Mouse (Mus musculus) lung, postnatal 0 days (tissue): ENCODE measurements around the gene Repin1. TPM values are rescaled to one million over a fixed set of nuclear protein-coding genes. Genes with fewer than 3 reads are reported as not detected.

ENCODE experiments used
- ATAC-seq: fragments of 200-750 bp; cut with Nextera tagmentation; 2 replicates; pipeline ENCODE4 v1.8.0; 2017; ENCODE audit warnings: moderate library complexity
- DNase-seq: peaks from one replicate; pipeline ENCODE4 v3.0.0-alpha.2; 2016; ENCODE audit warnings: low spot score
- H3K27ac ChIP-seq: fragments of 300-500 bp; sonication (generic); 2 replicates; pipeline ENCODE4 v1.5.1; 2014; ENCODE audit warnings: antibody characterized with exemption, mild to moderate bottlenecking, low read length, mixed read lengths
- H3K27me3 ChIP-seq: fragments of 300-500 bp; sonication (generic); replicated peaks from 2 replicates; pipeline ENCODE4 v1.6.1; 2014; ENCODE audit warnings: low read length, mixed read lengths; ENCODE audit not compliant: insufficient read depth
- H3K36me3 ChIP-seq: fragments of 300-500 bp; sonication (generic); 2 replicates; pipeline ENCODE4 v1.6.1; 2014; ENCODE audit warnings: low read length, mixed read lengths; ENCODE audit not compliant: insufficient read depth
- H3K4me1 ChIP-seq: fragments of 300-500 bp; sonication (generic); 2 replicates; pipeline ENCODE4 v1.6.1; 2014; ENCODE audit warnings: antibody characterized with exemption, low read depth, low read length, mixed read lengths; ENCODE audit not compliant: insufficient read depth
- H3K4me2 ChIP-seq: fragments of 300-500 bp; sonication (generic); replicated peaks from 2 replicates; pipeline ENCODE4 v1.6.1; 2014; ENCODE audit warnings: low read depth, mild to moderate bottlenecking, low read length, moderate library complexity, mixed read lengths
- H3K4me3 ChIP-seq: fragments of 300-500 bp; sonication (generic); 2 replicates; pipeline ENCODE4 v1.5.1; 2014; ENCODE audit warnings: low read depth, low read length
- H3K9ac ChIP-seq: fragments of 300-500 bp; sonication (generic); replicated peaks from 2 replicates; pipeline ENCODE4 v1.6.1; 2014; ENCODE audit warnings: low read depth, mild to moderate bottlenecking
- H3K9me3 ChIP-seq: fragments of 300-500 bp; sonication (generic); 2 replicates; pipeline ENCODE4 v1.6.1; 2016; ENCODE audit warnings: low read length, mixed read lengths
- CTCF ChIP-seq: IDR thresholded peaks from 2 replicates; pipeline ENCODE4 v1.5.1; 2016; ENCODE audit warnings: antibody characterized with exemption, mild to moderate bottlenecking
- EP300 ChIP-seq: IDR thresholded peaks from 2 replicates; pipeline ENCODE4 v1.6.1; 2016; ENCODE audit warnings: antibody characterized with exemption, mild to moderate bottlenecking, control low read depth
- WGBS: fragments of 180-500 bp; shearing (Covaris S2); extraction: QIAGEN DNeasy Blood & Tissue Kit; methylation state at CpG from one replicate; pipeline ENCODE4 v1.1.7; 2014; 5-methylcytosine and 5-hydroxymethylcytosine counted together
- polyA plus RNA-seq: library from polyadenylated mRNA; unstranded; fragments of >200 nt; fragmentation: Nextera tagmentation; extraction: Ambion mirVana; gene quantifications from 2 replicates; pipeline ENCODE4 v1.2.1, GENCODE M21; 2015

Gene Repin1
- polyA plus RNA-seq, 1 experiment from 2014 or later = 15.2 TPM

- Histone ChIP-seq H3K27ac (no peak overlapping the region), H3K27me3 (no peaks in the 10 kb centered on the region), H3K36me3 (no peaks in the 10 kb centered on the region), H3K9me3 (no peaks in the 10 kb centered on the region), H3K4me3 (no peak overlapping the region), H3K4me1 (peaks cover 8% of the 10 kb centered on the region; the same call in 1 of the 2 replicates), H3K9ac (no peak overlapping the region), H3K4me2 (no peak overlapping the region)
- TF ChIP-seq CTCF (no peak), EP300 (no peak)
- DNase-seq = no peak
- peak; percentile 42 for ATAC-seq
- 27% methylated on average over 5 of the region's 5 CpGs for WGBS
Observed at GRCm38 (mm10) chr6:48566312-48566711, 27.4 kb upstream of the Repin1 start.

DNA sequence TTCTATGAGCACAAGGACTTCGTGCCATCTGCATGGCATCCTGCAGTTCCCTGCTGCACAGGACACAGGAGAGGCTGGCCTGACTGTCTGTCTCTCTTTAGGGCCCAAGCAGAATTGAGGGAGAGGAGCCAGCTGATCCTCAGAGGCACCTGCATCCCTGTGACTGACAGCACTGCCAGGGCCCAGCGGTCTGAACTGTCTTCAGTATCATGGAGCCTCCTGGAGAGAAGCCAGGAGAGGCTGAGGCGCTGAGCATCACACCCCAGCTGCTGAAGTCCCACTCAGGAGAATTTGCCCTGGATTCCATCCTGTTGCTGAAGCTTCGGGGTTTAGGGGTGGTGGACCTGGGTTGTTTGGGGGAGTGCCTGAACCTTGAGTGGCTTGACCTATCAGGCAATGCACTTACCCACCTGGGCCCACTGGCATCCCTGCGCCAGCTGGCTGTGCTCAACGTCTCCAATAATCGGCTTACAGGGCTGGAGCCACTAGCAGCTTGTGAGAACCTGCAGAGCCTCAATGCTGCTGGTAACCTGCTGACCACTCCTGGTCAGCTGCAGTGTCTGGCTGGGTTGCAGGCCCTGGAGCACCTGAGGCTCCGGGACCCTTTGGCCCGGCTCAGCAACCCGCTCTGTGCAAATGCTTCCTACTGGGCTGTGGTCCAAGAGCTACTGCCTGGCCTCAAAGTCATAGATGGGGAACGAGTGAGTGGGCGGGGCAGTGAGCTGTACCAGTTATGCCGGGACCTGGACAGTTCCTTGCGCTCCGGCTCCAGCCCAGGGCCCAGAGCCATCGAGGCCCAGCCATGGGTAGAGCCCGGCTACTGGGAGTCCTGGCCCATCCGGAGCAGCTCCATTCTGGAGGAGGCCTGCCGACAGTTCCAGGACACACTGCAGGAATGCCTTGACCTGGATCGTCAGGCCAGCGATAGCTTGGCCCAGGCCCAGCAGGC is 25.4 kb upstream of the Repin1 start:
- Histone ChIP-seq H3K4me3 (no peak overlapping the region), H3K9ac (no peak overlapping the region), H3K4me1 (peaks cover 9% of the 10 kb centered on the region; the same call in 1 of the 2 replicates), H3K27ac (no peak overlapping the region), H3K9me3 (no peaks in the 10 kb centered on the region), H3K27me3 (no peaks in the 10 kb centered on the region), H3K36me3 (no peaks in the 10 kb centered on the region), H3K4me2 (no peak overlapping the region)
- TF ChIP-seq EP300 (no peak), CTCF (no peak)
- 47% methylated on average over 20 of the region's 21 CpGs for WGBS
- ATAC-seq (peak; percentile 23), DNase-seq (peak; percentile 47)

DNA sequence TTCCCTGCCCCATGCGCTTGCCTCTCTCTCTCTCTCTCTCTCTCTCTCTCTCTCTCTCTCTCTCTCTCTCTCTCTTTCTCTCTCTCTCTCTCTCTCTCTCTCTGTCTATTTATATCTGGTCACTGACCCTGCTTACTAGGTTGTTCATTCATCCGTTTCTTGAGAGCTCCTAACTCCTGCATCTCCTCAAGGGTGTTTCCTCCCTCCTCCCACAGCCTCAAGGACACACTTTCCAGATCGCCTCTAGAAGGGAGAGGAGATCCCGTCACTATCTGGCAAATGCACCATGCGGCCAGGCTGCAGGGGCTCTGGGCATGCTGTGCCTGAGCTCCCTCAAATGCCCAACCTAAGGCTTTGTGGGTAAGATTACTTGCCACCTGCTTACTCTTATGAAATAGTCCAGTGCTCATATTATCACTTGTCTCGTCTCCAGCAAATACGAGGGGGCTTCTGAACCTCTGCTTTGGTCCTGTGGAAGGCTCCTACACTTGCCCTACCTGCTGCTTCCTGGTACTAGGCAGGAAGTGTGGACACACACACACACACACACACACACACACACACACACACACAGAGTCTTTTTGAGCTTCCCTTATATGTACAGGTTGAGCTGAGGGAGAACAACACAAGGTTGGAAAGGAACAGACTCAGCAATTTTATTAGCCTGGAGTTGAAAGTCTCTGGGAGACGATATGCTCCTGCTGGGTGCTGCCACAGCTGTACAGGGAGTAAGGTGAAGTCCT is 24.4 kb upstream of the Repin1 start:
- no peak overlapping the region for H3K4me3 ChIP-seq
- no peak overlapping the region for H3K4me2 ChIP-seq
- H3K27ac ChIP-seq = no peak overlapping the region
- H3K9me3 ChIP-seq = no peaks in the 10 kb centered on the region
- H3K9ac ChIP-seq = no peak overlapping the region
- no peak for DNase-seq
- WGBS = 65% methylated on average over 8 of the region's 8 CpGs
- H3K27me3 ChIP-seq = no peaks in the 10 kb centered on the region
- H3K36me3 ChIP-seq = no peaks in the 10 kb centered on the region
- ATAC-seq = no peak
- peaks cover 9% of the 10 kb centered on the region; the same call in 1 of the 2 replicates for H3K4me1 ChIP-seq
- no peak for TF ChIP-seq EP300
- no peak for TF ChIP-seq CTCF

- H3K36me3 ChIP-seq = no peaks in the 10 kb centered on the region
- 92% methylated on average over 5 of the region's 5 CpGs for WGBS
- peak overlapping the region; percentile 15 for H3K4me3 ChIP-seq
- H3K4me2 ChIP-seq = peak overlapping the region; percentile 40
- TF ChIP-seq CTCF (no peak), EP300 (no peak)
- peak overlapping the region; percentile 19; the same call in 1 of the 2 replicates for H3K9ac ChIP-seq
- no peaks in the 10 kb centered on the region for H3K9me3 ChIP-seq
- DNase-seq (no peak), ATAC-seq (no peak)
- H3K27me3 ChIP-seq = no peaks in the 10 kb centered on the region
- peaks cover 9% of the 10 kb centered on the region; the same call in 1 of the 2 replicates for H3K4me1 ChIP-seq
- peak overlapping the region; percentile 63 for H3K27ac ChIP-seq
Observed at GRCm38 (mm10) chr6:48572014-48572413, 21.7 kb upstream of the Repin1 start.

- 21% methylated on average over 6 of the region's 6 CpGs for WGBS
- ATAC-seq (peak; percentile 83), DNase-seq (peak; percentile 75)
- Histone ChIP-seq H3K4me2 (peak within 1 kb of the TSS; percentile 40), H3K27me3 (no peaks in the 10 kb centered on the region), H3K9ac (peak within 1 kb of the TSS; percentile 19; the same call in 1 of the 2 replicates), H3K27ac (peak within 1 kb of the TSS; percentile 63), H3K4me1 (peaks cover 9% of the 10 kb centered on the region; the same call in 1 of the 2 replicates), H3K4me3 (peak within 1 kb of the TSS; percentile 15), H3K36me3 (no peaks in the 10 kb centered on the region), H3K9me3 (no peaks in the 10 kb centered on the region)
- TF ChIP-seq CTCF (no peak), EP300 (no peak)
Observed at GRCm38 (mm10) chr6:48572572-48573061, 21.1 kb upstream of the Repin1 start, which contains the start of gene Rarres2. Gene Rarres2, minus strand, starts transcription at chr6:48572789.

GRCm38 (mm10) chr6:48573280-48573679 is 20.4 kb upstream of the Repin1 start:
- 31% methylated on average over 10 of the region's 10 CpGs for WGBS
- Histone ChIP-seq H3K27ac (peak overlapping the region; percentile 55), H3K4me1 (peaks cover 8% of the 10 kb centered on the region; the same call in 1 of the 2 replicates), H3K27me3 (no peaks in the 10 kb centered on the region), H3K4me3 (no peak overlapping the region), H3K36me3 (no peaks in the 10 kb centered on the region), H3K9me3 (no peaks in the 10 kb centered on the region), H3K9ac (no peak overlapping the region), H3K4me2 (no peak overlapping the region)
- no peak for TF ChIP-seq CTCF
- no peak for TF ChIP-seq EP300
- DNase-seq (peak; percentile 46), ATAC-seq (peak; percentile 34)
